Mouse (Mus musculus): Measurements from ENCODE around the gene Anxa2.

The Anxa2 gene

GRCm38 (mm10) chr9:69514206-69514605 is 60.8 kb downstream of the Anxa2 start:
- no peak for DNase-seq

GRCm38 (mm10) chr9:69515416-69515815 is 62.0 kb downstream of the Anxa2 start:
- DNase-seq: no peak

GRCm38 (mm10) chr9:69517387-69518035 is 64.1 kb downstream of the Anxa2 start:
- DNase-seq: no peak

All from thymus, postnatal 36 days (tissue).